Mouse (Mus musculus) hindbrain, postnatal 0 days (tissue): ENCODE results near the gene Pipox. TPM values are rescaled to one million over a fixed set of nuclear protein-coding genes. Genes with fewer than 3 reads are reported as not detected.

ENCODE experiments used
- ATAC-seq: fragments of 200-750 bp; cut with Nextera tagmentation; 2 replicates; pipeline ENCODE4 v1.8.0; 2017; ENCODE audit warnings: mild to moderate bottlenecking, moderate TSS enrichment, moderate library complexity
- DNase-seq: peaks from one replicate; pipeline ENCODE4 v3.0.0-alpha.2; 2015; ENCODE audit warnings: low spot score
- H3K27ac ChIP-seq: fragments of 300-500 bp; sonication (generic); 2 replicates; pipeline ENCODE4 v1.5.1; 2014; ENCODE audit warnings: mild to moderate bottlenecking
- H3K27me3 ChIP-seq: fragments of 300-500 bp; sonication (generic); 2 replicates; pipeline ENCODE4 v1.6.1; 2014; ENCODE audit warnings: low read length, mixed read lengths; ENCODE audit not compliant: insufficient read depth
- H3K36me3 ChIP-seq: fragments of 300-500 bp; sonication (generic); 2 replicates; pipeline ENCODE4 v1.6.1; 2014; ENCODE audit warnings: low read length, mixed read lengths; ENCODE audit not compliant: insufficient read depth
- H3K4me1 ChIP-seq: fragments of 300-500 bp; sonication (generic); 2 replicates; pipeline ENCODE4 v1.6.1; 2014; ENCODE audit warnings: antibody characterized with exemption, low read length, mixed read lengths; ENCODE audit not compliant: insufficient read depth
- H3K4me2 ChIP-seq: fragments of 300-500 bp; sonication (generic); 2 replicates; pipeline ENCODE4 v1.6.1; 2014; ENCODE audit warnings: low read depth, mild to moderate bottlenecking, low read length, moderate library complexity, mixed read lengths
- H3K4me3 ChIP-seq: fragments of 300-500 bp; sonication (generic); 2 replicates; pipeline ENCODE4 v1.5.1; 2014; ENCODE audit warnings: low read length
- H3K9ac ChIP-seq: fragments of 300-500 bp; sonication (generic); replicated peaks from 2 replicates; pipeline ENCODE4 v1.6.1; 2014; ENCODE audit warnings: mild to moderate bottlenecking, low read length, moderate library complexity, mixed read lengths
- H3K9me3 ChIP-seq: fragments of 300-500 bp; sonication (generic); 2 replicates; pipeline ENCODE4 v1.6.1; 2016; ENCODE audit warnings: low read length, mixed read lengths
- CTCF ChIP-seq: IDR thresholded peaks from 2 replicates; pipeline ENCODE4 v1.5.1; 2016; ENCODE audit warnings: antibody characterized with exemption, control low read depth, low read depth
- WGBS: fragments of 180-500 bp; shearing (Covaris S2); extraction: QIAGEN DNeasy Blood & Tissue Kit; methylation state at CpG from one replicate; pipeline ENCODE4 v1.1.7; 2014; 5-methylcytosine and 5-hydroxymethylcytosine counted together
- polyA plus RNA-seq: library from polyadenylated mRNA; unstranded; fragments of >200 nt; fragmentation: Nextera tagmentation; extraction: Ambion mirVana; gene quantifications from 2 replicates; pipeline ENCODE4 v1.2.1, GENCODE M21; 2015
- total RNA-seq: library from RNA; depleted of rRNA; stranded (reverse); fragments of >200 nt; gene quantifications from 2 replicates; pipeline ENCODE4 v1.2.3, GENCODE M21; 2014

Gene Pipox
- total and polyA plus RNA-seq, 2 experiments from 2014 or later = 2.8 to 4.6 TPM

DNA sequence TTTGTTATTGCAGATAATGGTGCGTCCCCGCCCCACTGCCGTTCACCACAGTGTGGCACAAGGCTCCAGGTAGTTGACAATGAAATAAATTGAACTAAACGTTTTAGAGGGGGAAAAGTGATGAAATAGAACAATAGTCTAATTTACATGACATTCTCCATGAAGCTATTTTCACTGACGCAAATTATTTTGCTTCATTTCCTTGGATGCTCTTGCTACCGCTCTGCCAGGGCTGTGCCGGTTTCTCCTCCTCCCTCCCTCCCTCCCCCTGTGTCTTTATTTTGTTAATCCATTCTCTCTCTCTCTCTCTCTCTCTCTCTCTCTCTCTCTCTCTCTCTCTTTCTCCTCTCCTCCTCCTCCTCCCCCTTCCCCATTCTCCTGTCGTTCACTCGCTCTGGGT, 35.3 kb downstream of the Pipox start:
- ATAC-seq (no peak), DNase-seq (no peak)
- 39% methylated on average over 9 of the region's 9 CpGs for WGBS
- Histone ChIP-seq H3K9ac (0 out of 2 replicates have a peak overlapping the region, but pooled peaks have one; percentile 33), H3K27me3 (no peaks in the 10 kb centered on the region), H3K4me2 (no peak overlapping the region), H3K4me3 (no peak overlapping the region), H3K4me1 (peaks cover 6% of the 10 kb centered on the region; the same call in 1 of the 2 replicates), H3K9me3 (no peaks in the 10 kb centered on the region), H3K27ac (peak overlapping the region; percentile 64; the same call in 1 of the 2 replicates), H3K36me3 (peaks cover 23% of the 10 kb centered on the region)
- TF ChIP-seq CTCF = no peak

DNA sequence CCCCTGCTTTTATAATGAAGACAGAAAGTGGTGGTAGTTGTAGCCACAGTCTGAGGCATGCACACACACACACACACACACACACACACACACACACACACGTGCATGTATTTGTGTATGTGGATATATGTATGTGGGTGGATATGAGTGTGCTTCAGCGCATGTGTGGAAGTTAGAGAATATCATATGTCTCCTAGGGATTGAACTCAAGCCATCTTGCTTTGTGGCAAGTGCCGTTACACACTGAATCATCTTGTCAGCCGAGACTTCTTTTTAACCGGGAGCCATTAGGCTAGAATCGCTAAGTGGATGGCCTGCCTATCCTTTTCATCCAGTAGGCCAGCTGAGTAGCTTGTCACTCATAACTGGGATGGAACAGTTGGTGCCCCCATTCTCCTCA, 36.8 kb downstream of the Pipox start:
- Histone ChIP-seq H3K4me3 (no peak overlapping the region), H3K4me1 (peaks cover 11% of the 10 kb centered on the region), H3K9me3 (no peaks in the 10 kb centered on the region), H3K4me2 (no peak overlapping the region), H3K9ac (no peak overlapping the region), H3K27ac (0 out of 2 replicates have a peak overlapping the region, but pooled peaks have one; percentile 28), H3K27me3 (no peaks in the 10 kb centered on the region), H3K36me3 (peaks cover 30% of the 10 kb centered on the region)
- no peak for DNase-seq
- 72% methylated on average over 6 of the region's 6 CpGs for WGBS
- no peak for TF ChIP-seq CTCF
- ATAC-seq = no peak

DNA sequence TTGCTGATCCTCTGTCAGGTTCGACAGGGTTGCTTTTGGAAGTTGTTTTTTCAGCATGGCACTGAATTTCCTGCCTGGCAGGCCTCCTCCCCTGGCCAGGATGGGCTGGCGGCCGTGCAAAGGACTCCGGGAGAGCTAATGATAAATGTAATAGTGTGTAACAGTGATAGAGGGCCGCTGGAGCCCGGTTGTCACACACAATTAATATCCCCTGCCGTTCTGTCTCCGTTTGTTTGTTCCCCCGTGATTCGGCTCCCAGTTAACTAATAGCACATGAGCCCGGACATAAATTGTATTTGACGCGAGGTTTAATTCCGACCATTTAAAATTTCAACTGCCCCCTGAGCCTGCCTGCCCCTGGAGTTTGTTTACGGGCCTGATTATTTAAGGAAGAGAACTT, 38.5 kb downstream of the Pipox start:
- TF ChIP-seq CTCF = no peak
- H3K4me3 ChIP-seq = no peak overlapping the region
- 29% methylated on average over 15 of the region's 15 CpGs for whole genome bisulfite sequencing
- no peaks in the 10 kb centered on the region for H3K27me3 ChIP-seq
- no peaks in the 10 kb centered on the region for H3K9me3 ChIP-seq
- no peak overlapping the region for H3K9ac ChIP-seq
- no peak overlapping the region for H3K4me2 ChIP-seq
- H3K27ac ChIP-seq = peak overlapping the region; percentile 65
- DNase-seq (peak; percentile 50), ATAC-seq (no peak)
- H3K4me1 ChIP-seq = peaks cover 26% of the 10 kb centered on the region
- H3K36me3 ChIP-seq = peaks cover 28% of the 10 kb centered on the region

DNA sequence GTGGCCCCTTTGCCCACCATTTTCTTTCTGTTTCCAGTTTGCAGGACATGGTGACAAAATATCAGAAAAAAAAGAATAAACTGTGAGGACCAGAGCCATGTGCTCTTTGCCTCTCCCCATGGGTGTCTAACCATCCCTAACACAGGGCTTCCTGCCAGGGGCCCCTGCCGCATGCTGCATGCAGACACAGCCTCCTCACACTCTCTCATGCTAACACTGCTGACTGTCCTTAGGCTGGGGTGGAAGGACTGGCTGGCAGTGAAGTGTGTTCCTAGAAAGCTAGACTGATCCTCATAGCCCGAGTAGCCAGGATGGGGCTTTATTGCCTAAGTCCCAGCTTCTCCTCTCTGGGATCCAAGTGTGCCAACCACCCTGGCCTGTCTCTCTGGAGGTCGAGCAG, 39.3 kb downstream of the Pipox start:
- no peak overlapping the region for H3K9ac ChIP-seq
- DNase-seq (no peak), ATAC-seq (no peak)
- no peak overlapping the region for H3K4me2 ChIP-seq
- 28% methylated on average over 3 of the region's 3 CpGs for WGBS
- H3K36me3 ChIP-seq = peaks cover 22% of the 10 kb centered on the region
- no peaks in the 10 kb centered on the region for H3K9me3 ChIP-seq
- no peaks in the 10 kb centered on the region for H3K27me3 ChIP-seq
- peaks cover 32% of the 10 kb centered on the region for H3K4me1 ChIP-seq
- H3K4me3 ChIP-seq = no peak overlapping the region
- peak overlapping the region; percentile 65; the same call in 1 of the 2 replicates for H3K27ac ChIP-seq
- no peak for TF ChIP-seq CTCF

DNA sequence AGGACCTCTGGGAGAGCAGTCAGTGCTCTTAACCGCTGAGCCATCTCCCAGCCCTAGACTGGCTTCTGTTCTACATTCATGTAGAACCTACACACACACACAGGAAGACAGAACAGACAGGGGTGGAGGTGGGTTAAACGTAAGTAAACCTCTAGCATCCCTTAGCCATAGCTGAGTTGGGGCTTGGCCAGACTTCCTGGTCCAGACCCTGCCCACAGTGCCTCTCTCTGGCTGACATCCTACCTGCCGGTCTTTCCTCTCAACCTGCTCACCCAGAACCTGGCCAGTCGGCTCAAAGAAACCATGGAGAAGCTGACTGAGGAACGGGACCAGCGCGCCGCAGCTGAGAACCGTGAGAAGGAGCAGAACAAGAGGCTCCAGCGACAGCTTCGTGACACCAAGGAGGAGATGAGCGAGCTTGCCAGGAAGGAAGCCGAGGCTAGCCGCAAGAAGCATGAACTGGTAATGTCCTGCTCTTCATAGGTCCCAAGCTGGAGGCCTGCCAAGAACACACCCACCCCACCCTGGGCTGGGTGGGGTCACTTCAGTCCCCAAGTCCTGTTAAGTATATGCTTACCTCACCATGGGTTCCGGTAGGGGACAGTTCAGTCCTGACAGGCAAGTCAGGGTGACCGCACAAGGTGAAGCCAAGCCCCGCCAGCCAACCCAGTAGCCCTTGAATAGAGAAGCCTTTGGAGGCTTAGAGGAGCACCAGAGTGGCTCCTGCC, 40.8 kb downstream of the Pipox start:
- no peak overlapping the region for H3K27ac ChIP-seq
- ATAC-seq = no peak

DNA sequence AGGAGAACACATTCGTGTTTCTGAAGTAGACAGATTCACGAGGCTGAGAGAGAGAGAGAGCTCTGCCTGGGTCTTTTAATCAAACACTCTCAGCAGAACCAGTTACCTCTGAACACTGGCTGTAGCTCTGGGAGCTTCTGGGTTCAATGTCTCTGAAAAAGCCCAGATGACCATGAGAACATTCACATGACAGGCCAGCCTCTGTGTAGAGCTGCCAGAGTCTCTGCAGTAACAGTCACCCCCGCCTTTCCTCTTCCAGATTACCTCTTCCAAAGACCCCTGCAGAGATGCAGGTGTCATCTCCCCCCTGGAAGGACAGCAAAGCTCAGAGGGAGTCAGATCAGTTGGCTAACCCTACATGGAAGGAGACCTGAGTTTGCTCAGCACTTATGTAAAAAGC, 41.7 kb downstream of the Pipox start:
- no peaks in the 10 kb centered on the region for H3K27me3 ChIP-seq
- no peak overlapping the region for H3K4me2 ChIP-seq
- H3K4me1 ChIP-seq = peaks cover 43% of the 10 kb centered on the region
- H3K4me3 ChIP-seq = no peak overlapping the region
- no peak for ATAC-seq
- H3K9ac ChIP-seq = no peak overlapping the region
- no peak for DNase-seq
- WGBS = 56% methylated on average over 3 of the region's 3 CpGs
- no peak for TF ChIP-seq CTCF
- H3K27ac ChIP-seq = peak overlapping the region; percentile 90; the same call in 1 of the 2 replicates
- peaks cover 25% of the 10 kb centered on the region for H3K36me3 ChIP-seq
- no peaks in the 10 kb centered on the region for H3K9me3 ChIP-seq

More for the DNA sequence above, 40.8 kb downstream of the Pipox start:
- H3K9me3 ChIP-seq = no peaks in the 10 kb centered on the region
- WGBS = 89% methylated on average over 17 of the region's 17 CpGs
- no peak overlapping the region for H3K9ac ChIP-seq
- H3K4me2 ChIP-seq = no peak overlapping the region
- H3K36me3 ChIP-seq = peaks cover 22% of the 10 kb centered on the region
- H3K4me1 ChIP-seq = peaks cover 42% of the 10 kb centered on the region
- no peak for TF ChIP-seq CTCF
- no peaks in the 10 kb centered on the region for H3K27me3 ChIP-seq
- H3K4me3 ChIP-seq = no peak overlapping the region
- DNase-seq = no peak

DNA sequence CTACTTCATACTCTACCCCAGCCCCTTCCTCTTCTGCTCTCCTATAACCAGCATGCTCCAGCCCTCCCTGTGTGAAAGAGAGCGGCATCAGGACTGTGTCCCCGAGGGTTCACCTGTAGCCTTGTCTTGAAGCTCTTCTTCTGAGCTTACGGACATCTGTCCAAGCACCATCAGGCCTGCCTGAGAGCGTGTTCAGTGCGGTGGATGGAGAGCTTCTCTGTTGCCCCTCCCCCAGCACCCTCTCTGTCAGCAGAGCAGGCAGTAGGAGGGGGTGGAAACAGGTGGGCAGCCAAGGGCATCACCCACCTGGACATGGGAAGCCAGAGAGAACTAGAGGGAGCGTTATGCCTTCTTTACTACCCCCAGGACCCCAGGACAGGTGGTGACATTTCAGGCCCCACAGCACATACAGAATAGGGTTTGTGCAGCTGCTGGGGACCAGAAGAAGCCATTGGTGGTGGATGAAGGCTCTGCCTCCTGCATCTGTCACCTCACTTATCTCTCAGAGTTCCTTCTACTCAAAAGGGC, 42.3 kb downstream of the Pipox start:
- H3K9ac ChIP-seq = peak overlapping the region; percentile 28; the same call in 1 of the 2 replicates
- no peak overlapping the region for H3K4me3 ChIP-seq
- no peaks in the 10 kb centered on the region for H3K27me3 ChIP-seq
- H3K4me1 ChIP-seq = peaks cover 43% of the 10 kb centered on the region
- H3K36me3 ChIP-seq = peaks cover 29% of the 10 kb centered on the region
- WGBS = 35% methylated on average over 6 of the region's 6 CpGs
- peak overlapping the region; percentile 90 for H3K27ac ChIP-seq
- DNase-seq = no peak
- peak overlapping the region; percentile 37 for H3K4me2 ChIP-seq
- no peaks in the 10 kb centered on the region for H3K9me3 ChIP-seq
- no peak for TF ChIP-seq CTCF
- no peak for ATAC-seq
